Mouse (Mus musculus) telencephalon, adult 2 months (tissue): ENCODE results near the gene Acr.

Experiments used
- DNase-seq: peaks from one replicate; pipeline ENCODE4 v3.0.0-alpha.2; 2011; ENCODE audit warnings: low read depth, low spot score

Acr gene

GRCm38 (mm10) chr15:89547824-89548601 is 20.1 kb upstream of the Acr start:
- DNase-seq, result no peak

GRCm38 (mm10) chr15:89548837-89549236 is 19.3 kb upstream of the Acr start:
- DNase-seq, result no peak

- no peak for DNase-seq
Observed at GRCm38 (mm10) chr15:89550506-89550905, 17.6 kb upstream of the Acr start.

- no peak for DNase-seq
Observed at GRCm38 (mm10) chr15:89551733-89552132, 16.4 kb upstream of the Acr start.

GRCm38 (mm10) chr15:89555591-89555990 is 12.5 kb upstream of the Acr start:
- DNase-seq, result no peak

- no peak for DNase-seq
Observed at GRCm38 (mm10) chr15:89556401-89557178, 11.5 kb upstream of the Acr start.

GRCm38 (mm10) chr15:89557179-89557995 is 10.7 kb upstream of the Acr start:
- no peak for DNase-seq

GRCm38 (mm10) chr15:89557996-89558390 is 10.1 kb upstream of the Acr start:
- DNase-seq, result no peak

- DNase-seq, result no peak
Observed at GRCm38 (mm10) chr15:89559202-89559731, 8.9 kb upstream of the Acr start.

GRCm38 (mm10) chr15:89572147-89572546 is 4.0 kb downstream of the Acr start:
- no peak for DNase-seq

GRCm38 (mm10) chr15:89582494-89582893 is 14.4 kb downstream of the Acr start:
- no peak for DNase-seq

GRCm38 (mm10) chr15:89585101-89585500 is 17.0 kb downstream of the Acr start:
- DNase-seq, result no peak

- DNase-seq, result no peak
Observed at GRCm38 (mm10) chr15:89585631-89586030, 17.5 kb downstream of the Acr start.

GRCm38 (mm10) chr15:89589146-89589545 is 21.0 kb downstream of the Acr start:
- DNase-seq, result no peak

GRCm38 (mm10) chr15:89591317-89591716 is 23.2 kb downstream of the Acr start:
- DNase-seq, result no peak

- DNase-seq, result peak; percentile 73
Observed at GRCm38 (mm10) chr15:89591723-89592455, 23.8 kb downstream of the Acr start, which contains the start of gene Rabl2. Gene Rabl2, minus strand, starts transcription at chr15:89591923.

GRCm38 (mm10) chr15:89592548-89592947 is 24.4 kb downstream of the Acr start:
- no peak for DNase-seq

- DNase-seq, result no peak
Observed at GRCm38 (mm10) chr15:89605822-89606570, 37.9 kb downstream of the Acr start.

- DNase-seq, result no peak
Observed at GRCm38 (mm10) chr15:89607480-89607879, 39.4 kb downstream of the Acr start.

- DNase-seq, result no peak
Observed at GRCm38 (mm10) chr15:89607888-89608287, 39.8 kb downstream of the Acr start.
